Mouse (Mus musculus): ENCODE results near the gene Fcgr3. TPM values are rescaled to one million over a fixed set of nuclear protein-coding genes. Genes with fewer than 3 reads are reported as not detected.

Fcgr3 gene
- total RNA-seq, 1 experiment: 0.40 TPM

- TF ChIP-seq HCFC1 (IDR thresholded peaks at IDR 0.05; ENCODE audit: borderline replicate concordance, insufficient read depth, low read length) (no peak), CHD2 (IDR thresholded peaks at IDR 0.05; ENCODE audit: low read depth, low read length) (no peak), MAFK (IDR thresholded peaks at IDR 0.05; ENCODE audit: insufficient read depth, low read depth, low read length) (no peak), ZC3H11A (IDR thresholded peaks at IDR 0.05; ENCODE audit: borderline replicate concordance, low read depth, low read length) (no peak), ZNF384 (IDR thresholded peaks at IDR 0.05; ENCODE audit: low read depth, low read length) (no peak)
- DNase-seq (ENCODE audit: low read depth, low spot score): no peak
- Histone ChIP-seq H3K36me3 (ENCODE audit: control insufficient read depth, insufficient read depth, low read length, poor library complexity, severe bottlenecking) (no peaks in the 10 kb centered on the region), H3K9me3 (ENCODE audit: control insufficient read depth, insufficient read depth, low read depth, low read length) (no peaks in the 10 kb centered on the region), H3K4me1 (ENCODE audit: control insufficient read depth in 2 of 2, insufficient read depth in 2 of 2, low read length in 2 of 2, poor library complexity in 1 of 2) (no peaks in the 10 kb centered on the region), H3K27ac (ENCODE audit: insufficient read depth, low read depth, low read length, poor library complexity, severe bottlenecking) (no peak overlapping the region), H3K9ac (ENCODE audit: insufficient read depth, low read depth, low read length, poor library complexity, severe bottlenecking) (no peak overlapping the region), H3K4me3 (ENCODE audit: insufficient read depth in 1 of 2, low read depth in 1 of 2, low read length in 2 of 2, poor library complexity in 1 of 2, severe bottlenecking in 1 of 2) (no peak overlapping the region)
- in situ Hi-C loops (cut with MboI; ENCODE audit: low sequenced_read_pairs in 2 of 2, unreplicated experiment in 2 of 2): no loop called here
Observed at GRCm38 (mm10) chr1:171017468-171018158, 47.1 kb downstream of the Fcgr3 start.

- H3K27ac ChIP-seq (ENCODE audit: insufficient read depth, low read depth, low read length, poor library complexity, severe bottlenecking): no peak overlapping the region
- H3K9ac ChIP-seq (ENCODE audit: insufficient read depth, low read depth, low read length, poor library complexity, severe bottlenecking): no peak overlapping the region
- in situ Hi-C loops (cut with MboI; ENCODE audit: low sequenced_read_pairs in 2 of 2, unreplicated experiment in 2 of 2): no loop called here
- H3K4me1 ChIP-seq (ENCODE audit: control insufficient read depth in 2 of 2, insufficient read depth in 2 of 2, low read length in 2 of 2, poor library complexity in 1 of 2): no peaks in the 10 kb centered on the region
- no peaks in the 10 kb centered on the region for H3K36me3 ChIP-seq (ENCODE audit: control insufficient read depth, insufficient read depth, low read length, poor library complexity, severe bottlenecking)
- no peak for TF ChIP-seq MAFK (IDR thresholded peaks at IDR 0.05; ENCODE audit: insufficient read depth, low read depth, low read length)
- no peak for TF ChIP-seq CHD2 (IDR thresholded peaks at IDR 0.05; ENCODE audit: low read depth, low read length)
- no peak for TF ChIP-seq ZC3H11A (IDR thresholded peaks at IDR 0.05; ENCODE audit: borderline replicate concordance, low read depth, low read length)
- TF ChIP-seq ZNF384 (IDR thresholded peaks at IDR 0.05; ENCODE audit: low read depth, low read length): no peak
- TF ChIP-seq HCFC1 (IDR thresholded peaks at IDR 0.05; ENCODE audit: borderline replicate concordance, insufficient read depth, low read length): no peak
- no peak for DNase-seq (ENCODE audit: low read depth, low spot score)
- no peak overlapping the region for H3K4me3 ChIP-seq (ENCODE audit: insufficient read depth in 1 of 2, low read depth in 1 of 2, low read length in 2 of 2, poor library complexity in 1 of 2, severe bottlenecking in 1 of 2)
- H3K9me3 ChIP-seq (ENCODE audit: control insufficient read depth, insufficient read depth, low read depth, low read length): no peaks in the 10 kb centered on the region
Observed at GRCm38 (mm10) chr1:171016676-171017356, 47.9 kb downstream of the Fcgr3 start.

- Histone ChIP-seq H3K9ac (ENCODE audit: insufficient read depth, low read depth, low read length, poor library complexity, severe bottlenecking) (no peak overlapping the region), H3K27ac (ENCODE audit: insufficient read depth, low read depth, low read length, poor library complexity, severe bottlenecking) (no peak overlapping the region), H3K9me3 (ENCODE audit: control insufficient read depth, insufficient read depth, low read depth, low read length) (no peaks in the 10 kb centered on the region), H3K36me3 (ENCODE audit: control insufficient read depth, insufficient read depth, low read length, poor library complexity, severe bottlenecking) (no peaks in the 10 kb centered on the region), H3K4me1 (ENCODE audit: control insufficient read depth in 2 of 2, insufficient read depth in 2 of 2, low read length in 2 of 2, poor library complexity in 1 of 2) (no peaks in the 10 kb centered on the region), H3K4me3 (ENCODE audit: insufficient read depth in 1 of 2, low read depth in 1 of 2, low read length in 2 of 2, poor library complexity in 1 of 2, severe bottlenecking in 1 of 2) (no peak overlapping the region)
- in situ Hi-C loops (cut with MboI; ENCODE audit: low sequenced_read_pairs in 2 of 2, unreplicated experiment in 2 of 2): no loop called here
- TF ChIP-seq ZNF384 (IDR thresholded peaks at IDR 0.05; ENCODE audit: low read depth, low read length) (no peak), CHD2 (IDR thresholded peaks at IDR 0.05; ENCODE audit: low read depth, low read length) (no peak), ZC3H11A (IDR thresholded peaks at IDR 0.05; ENCODE audit: borderline replicate concordance, low read depth, low read length) (no peak), MAFK (IDR thresholded peaks at IDR 0.05; ENCODE audit: insufficient read depth, low read depth, low read length) (no peak), HCFC1 (IDR thresholded peaks at IDR 0.05; ENCODE audit: borderline replicate concordance, insufficient read depth, low read length) (no peak)
- no peak for DNase-seq (ENCODE audit: low read depth, low spot score)
Observed at GRCm38 (mm10) chr1:171011733-171012132, 53.0 kb downstream of the Fcgr3 start.

- H3K36me3 ChIP-seq (ENCODE audit: control insufficient read depth, insufficient read depth, low read length, poor library complexity, severe bottlenecking): no peaks in the 10 kb centered on the region
- no peak overlapping the region for H3K9ac ChIP-seq (ENCODE audit: insufficient read depth, low read depth, low read length, poor library complexity, severe bottlenecking)
- peak; percentile 47 for DNase-seq (ENCODE audit: low read depth, low spot score)
- H3K4me3 ChIP-seq (ENCODE audit: insufficient read depth in 1 of 2, low read depth in 1 of 2, low read length in 2 of 2, poor library complexity in 1 of 2, severe bottlenecking in 1 of 2): no peak overlapping the region
- no peaks in the 10 kb centered on the region for H3K4me1 ChIP-seq (ENCODE audit: control insufficient read depth in 2 of 2, insufficient read depth in 2 of 2, low read length in 2 of 2, poor library complexity in 1 of 2)
- no peak overlapping the region for H3K27ac ChIP-seq (ENCODE audit: insufficient read depth, low read depth, low read length, poor library complexity, severe bottlenecking)
- no peaks in the 10 kb centered on the region for H3K9me3 ChIP-seq (ENCODE audit: control insufficient read depth, insufficient read depth, low read depth, low read length)
- TF ChIP-seq HCFC1 (IDR thresholded peaks at IDR 0.05; ENCODE audit: borderline replicate concordance, insufficient read depth, low read length) (no peak), ZC3H11A (IDR thresholded peaks at IDR 0.05; ENCODE audit: borderline replicate concordance, low read depth, low read length) (peak; percentile 23; the same call in 1 of the 2 replicates), CHD2 (IDR thresholded peaks at IDR 0.05; ENCODE audit: low read depth, low read length) (no peak), ZNF384 (IDR thresholded peaks at IDR 0.05; ENCODE audit: low read depth, low read length) (no peak)
- in situ Hi-C loops (cut with MboI; ENCODE audit: low sequenced_read_pairs in 2 of 2, unreplicated experiment in 2 of 2): no loop called here
Observed at GRCm38 (mm10) chr1:171006905-171007304, 57.8 kb downstream of the Fcgr3 start.
